In the genomic region with DNA sequence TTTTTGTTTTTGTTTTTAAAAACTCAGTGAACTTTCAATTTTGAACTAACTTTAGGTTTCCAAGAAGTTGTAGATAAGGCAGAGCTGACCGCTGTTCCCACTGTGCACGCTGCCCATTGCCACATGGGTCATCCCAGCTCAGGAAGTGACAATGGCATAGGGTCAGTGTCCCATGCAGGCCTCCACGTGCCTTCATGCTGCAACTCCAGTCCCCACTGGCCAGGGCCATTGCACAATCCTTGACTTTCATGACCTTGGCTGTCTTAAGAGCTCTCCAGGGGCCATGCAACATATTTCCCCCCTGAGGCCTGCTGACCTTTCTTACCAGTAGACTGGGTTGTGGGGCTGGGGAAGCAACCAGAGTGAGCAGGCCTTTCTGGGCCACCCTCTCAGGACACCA, we compare ENCODE assay signal across 11 mouse cellular contexts. TPM values are rescaled to one million over a fixed set of nuclear protein-coding genes. Genes with fewer than 3 reads are reported as not detected.
DNase-seq lines count a peak whose midpoint lies in the region; ATAC-seq and TF ChIP-seq lines count a peak whose summit lies in the region.
"Had no signal": no experiment of that assay in that cellular context is flagged by ENCODE, and none has a peak within 500 bp of the region (broad histone marks: within the 10 kb centered on the region; RNA-seq: fewer than 3 reads in every experiment).

No protein-coding gene starts in this region.

- no peak for ATAC-seq in heart, embryonic 11.5 days (replicated peaks; ENCODE audit: insufficient number of reproducible peaks, low FRiP score, low TSS enrichment)
- no peak for ATAC-seq in megakaryocyte-erythroid progenitor cell, adult 5-6 weeks (replicated peaks; ENCODE audit: low FRiP score, low TSS enrichment, poor library complexity, severe bottlenecking)

- no peak overlapping the region for H3K4me3 ChIP-seq in heart, embryonic 11.5 days (ENCODE audit: low read depth, low read length)
- no peak overlapping the region for H3K4me3 ChIP-seq in brown adipose tissue, adult 24 weeks (ENCODE audit: insufficient read depth, low read depth, low read length)
- H3K4me3 ChIP-seq in lung, adult 2 months (replicated peaks; ENCODE audit: extremely low read depth, low read depth, low read length): no peak overlapping the region
- H3K4me3 ChIP-seq: neural tube, embryonic 15.5 days had no signal

- TF ChIP-seq POLR2A in lung, adult 2 months (IDR thresholded peaks at IDR 0.05; ENCODE audit: borderline replicate concordance, extremely low read depth, low read depth, low read length): no peak

- H3K4me1 ChIP-seq in heart, embryonic 11.5 days (ENCODE audit: control insufficient read depth, insufficient read depth, low read length): peaks cover 40% of the 10 kb centered on the region
- H3K4me1 ChIP-seq in brown adipose tissue, adult 24 weeks (ENCODE audit: control insufficient read depth, insufficient read depth, insufficient read length, low read length): peaks cover 48% of the 10 kb centered on the region
- peaks cover 18% of the 10 kb centered on the region for H3K4me1 ChIP-seq in lung, adult 2 months (ENCODE audit: control insufficient read depth, insufficient read depth, low read length)

- no peaks in the 10 kb centered on the region for H3K27me3 ChIP-seq in heart, embryonic 11.5 days (ENCODE audit: control insufficient read depth, insufficient read depth, low read length)
- H3K27me3 ChIP-seq: neural tube, embryonic 15.5 days had no signal

- 64% methylated on average over 3 of the region's 3 CpGs for WGBS in heart, embryonic 11.5 days (ENCODE audit: insufficient replicate concordance)
- 60% methylated on average over 3 of the region's 3 CpGs for WGBS in lung, adult 2 months

- no peak overlapping the region for H3K4me2 ChIP-seq in heart, embryonic 11.5 days
- H3K4me2 ChIP-seq: neural tube, embryonic 15.5 days had no signal

- H3K36me3 ChIP-seq in heart, embryonic 11.5 days (ENCODE audit: control insufficient read depth, insufficient read depth, low read length): peaks cover 21% of the 10 kb centered on the region

- H3K9me3 ChIP-seq in heart, embryonic 11.5 days (replicated peaks; ENCODE audit: control insufficient read depth, low read length): no peaks in the 10 kb centered on the region
- H3K9me3 ChIP-seq: neural tube, embryonic 15.5 days had no signal

- no peak for TF ChIP-seq CTCF in lung, adult 2 months (IDR thresholded peaks at IDR 0.05; ENCODE audit: insufficient read depth, low read length)

- DNase-seq in heart, adult 18-20 months: peak; percentile 79 to 84
- DNase-seq in 416B (ENCODE audit: low read depth): peak; percentile 82
- peak; percentile 47 for DNase-seq in lung, adult 2 months
- no peak for DNase-seq in right cerebral cortex, postnatal 10 days (ENCODE audit: low spot score in 2 of 2)
- DNase-seq in thymus, postnatal 0 days (ENCODE audit: low spot score): no peak
- DNase-seq: B cell, adult 2 months; cerebellum, adult 2 months had no signal

- no peak overlapping the region for H3K9ac ChIP-seq in heart, embryonic 11.5 days (ENCODE audit: low read depth, low read length)
- H3K9ac ChIP-seq: neural tube, embryonic 15.5 days had no signal

- no peak overlapping the region for H3K27ac ChIP-seq in heart, embryonic 11.5 days (ENCODE audit: low read depth, low read length)
- H3K27ac ChIP-seq in brown adipose tissue, adult 24 weeks (replicated peaks; ENCODE audit: low read depth, low read length): peak overlapping the region; percentile 97
- H3K27ac ChIP-seq: neural tube, embryonic 15.5 days had no signal

RNA-seq across cellular contexts. Expression of a gene that starts 9.4 kb away (rescaled TPM):
- 10 to 100 TPM; 50.3 to 57.1 TPM for total RNA-seq in heart, adult 18-20 months (2021)
- 30.0 and 33.9 TPM in 2 replicates for polyA plus RNA-seq in heart, embryonic 11.5 days (2014; fragmentation: Nextera tagmentation; extraction: Ambion mirVana)
- polyA plus RNA-seq in brown adipose tissue, adult 24 weeks (2012; ENCODE audit: insufficient read depth, insufficient read length, missing spikeins): 44.4 and 326 TPM in 2 replicates
- 233 and 359 TPM in 2 replicates for polyA plus RNA-seq in lung, adult 2 months (2012; rRNA removed)
- 18.4 and 29.1 TPM in 2 replicates for total RNA-seq in megakaryocyte-erythroid progenitor cell, adult 5-6 weeks (2014; fragmentation: Nextera tagmentation)
- 73.3 and 79.0 TPM in 2 replicates for total RNA-seq in megakaryocyte-erythroid progenitor cell, adult 5-6 weeks (2017)
- polyA plus RNA-seq in thymus, postnatal 0 days (2015; fragmentation: Nextera tagmentation; extraction: Ambion mirVana): 22.4 and 26.4 TPM in 2 replicates

RNA-seq across cellular contexts. Expression of a gene that starts 10.1 kb away (rescaled TPM):
- total RNA-seq in heart, adult 18-20 months (2021): 10 to 100 TPM; 50.4 to 56.6 TPM
- polyA plus RNA-seq in heart, embryonic 11.5 days (2014; fragmentation: Nextera tagmentation; extraction: Ambion mirVana): 147 TPM in 2 replicates
- 124 and 179 TPM in 2 replicates for polyA plus RNA-seq in brown adipose tissue, adult 24 weeks (2012; ENCODE audit: insufficient read depth, insufficient read length, missing spikeins)
- 86.3 and 93.3 TPM in 2 replicates for polyA plus RNA-seq in lung, adult 2 months (2012; rRNA removed)
- total RNA-seq in megakaryocyte-erythroid progenitor cell, adult 5-6 weeks (2014; fragmentation: Nextera tagmentation): 51.7 and 55.0 TPM in 2 replicates
- total RNA-seq in megakaryocyte-erythroid progenitor cell, adult 5-6 weeks (2017): 31.6 and 40.3 TPM in 2 replicates
- 64.6 and 70.2 TPM in 2 replicates for polyA plus RNA-seq in thymus, postnatal 0 days (2015; fragmentation: Nextera tagmentation; extraction: Ambion mirVana)

Comparison
In these comparisons a context has a peak if more than half of its experiments do, and no peak if none do; other contexts are left out.
1. DNase-seq: peak in heart, adult 18-20 months (2 of 2), 416B (single experiment) and lung, adult 2 months (single experiment); none in right cerebral cortex, postnatal 10 days (0 of 2) and thymus, postnatal 0 days (single experiment).